Mouse (Mus musculus): ENCODE measurements around the gene Cpvl.

DNA sequence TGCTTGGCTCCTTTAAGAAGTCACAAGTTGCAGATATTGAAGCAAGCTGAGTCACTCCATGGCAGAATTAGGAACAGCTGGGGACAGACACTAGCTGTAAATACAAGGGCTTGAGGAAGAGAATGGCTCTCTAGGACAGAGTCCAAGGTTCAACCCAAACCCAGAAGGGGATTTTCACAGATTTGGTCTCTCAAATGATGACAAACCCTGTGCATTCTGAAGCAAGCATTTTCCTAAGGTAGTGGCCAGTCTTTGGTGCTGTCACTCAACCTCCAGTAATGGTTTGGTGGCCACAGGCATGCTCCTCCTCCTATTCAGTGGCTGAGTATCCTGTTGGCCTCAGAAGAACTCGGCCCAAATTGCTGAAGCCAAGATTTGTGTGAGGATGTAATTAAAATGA is 119.4 kb downstream of the Cpvl start:
- TF ChIP-seq CTCF (IDR thresholded peaks at IDR 0.05; ENCODE audit: borderline replicate concordance, insufficient read depth, low read depth, low read length) (no peak), POLR2A (IDR thresholded peaks at IDR 0.05; ENCODE audit: borderline replicate concordance, insufficient read depth, low read length) (no peak)
